Mouse (Mus musculus) right cerebral cortex, postnatal 4 days (tissue): Measurements from ENCODE around the gene Pp2d1.
A peak's percentile ranks its signal among the peaks of the same experiment; 100 is the strongest.

ENCODE experiments used
- DNase-seq: peaks from one replicate; pipeline ENCODE4 v3.0.0-alpha.2; 2022

The Pp2d1 gene

GRCm38 (mm10) chr17:53478858-53479603, 60.2 kb downstream of the Pp2d1 start, which contains the start of gene Rab5a:
TSS of gene Rab5a (plus strand) at chr17:53479234.
- DNase-seq: peak; percentile 99

DNA sequence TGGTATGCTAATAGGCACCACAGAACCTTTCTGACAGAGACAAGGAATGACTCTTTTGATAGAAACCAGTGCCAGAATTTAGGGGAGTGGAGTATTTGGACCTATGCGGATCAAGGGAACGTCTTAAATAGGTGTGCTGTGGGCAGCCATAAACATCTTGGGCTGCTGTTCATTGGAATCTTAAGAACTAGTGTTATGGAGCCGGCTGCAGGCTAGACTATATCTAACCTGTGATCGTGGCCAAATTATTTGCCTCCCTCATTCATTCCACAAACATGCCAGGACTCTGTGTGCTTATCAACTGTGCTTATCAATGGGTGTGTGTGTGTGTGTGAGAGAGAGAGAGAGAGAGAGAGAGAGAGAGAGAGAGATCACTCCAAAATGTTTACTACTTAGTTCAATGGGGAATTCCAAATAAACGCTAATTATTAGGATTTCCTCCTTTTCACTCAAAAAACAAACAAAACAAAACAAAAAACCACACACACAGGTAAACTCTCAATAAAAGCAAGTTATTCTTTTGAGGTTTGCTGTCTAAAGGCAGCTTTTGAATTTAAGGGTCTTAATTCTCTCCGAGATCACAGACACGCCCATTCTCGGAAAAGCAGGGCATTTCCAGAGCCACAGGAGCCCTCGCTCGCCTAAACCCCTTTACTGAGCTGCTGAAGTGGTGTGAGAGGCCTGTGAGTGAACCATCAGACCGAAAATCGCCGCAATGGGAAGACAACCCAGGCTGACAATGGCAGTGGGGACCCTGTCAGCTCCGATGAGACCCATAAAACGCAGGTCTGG, 61.0 kb downstream of the Pp2d1 start:
- no peak for DNase-seq

DNA sequence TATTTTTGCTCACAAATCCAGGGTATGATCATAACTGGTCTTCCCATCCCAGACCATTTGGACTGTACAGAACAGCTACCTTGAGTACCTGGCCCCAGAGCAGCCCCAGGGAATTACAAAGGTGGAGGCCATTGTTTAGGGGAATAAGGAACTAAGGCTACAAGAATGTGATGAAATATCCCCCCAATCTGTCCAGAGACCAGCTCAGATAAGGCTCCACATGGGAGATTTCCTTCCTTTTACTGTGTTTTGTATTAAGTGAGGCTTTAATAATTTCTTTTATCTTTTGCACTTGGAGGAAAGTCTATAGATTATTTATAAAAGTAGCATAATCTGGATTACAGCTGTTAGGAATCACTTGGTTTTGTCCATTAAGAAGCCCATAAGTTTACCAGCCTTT, 70.6 kb downstream of the Pp2d1 start:
- no peak for DNase-seq

- DNase-seq: no peak
Observed at GRCm38 (mm10) chr17:53465569-53465968, 73.7 kb downstream of the Pp2d1 start.

- DNase-seq: no peak
Observed at GRCm38 (mm10) chr17:53463496-53463840, 75.8 kb downstream of the Pp2d1 start.

GRCm38 (mm10) chr17:53462603-53463495, 76.4 kb downstream of the Pp2d1 start, which contains the start of gene Efhb:
TSS of gene Efhb (minus strand) at chr17:53463321.
- DNase-seq: peak; percentile 61
